Mouse (Mus musculus) heart, adult 18-20 months (tissue): ENCODE results near the gene Mast3. TPM values are rescaled to one million over a fixed set of nuclear protein-coding genes. Genes with fewer than 3 reads are reported as not detected.

Source experiments
- DNase-seq, 2 experiments: peaks; one replicate each; pipeline ENCODE4 v3.0.0; 2021 to 2022; ENCODE audit warnings: mixed read lengths in 1 of 2
- total RNA-seq, 2 experiments: library from RNA; stranded (reverse); gene quantifications; 2 replicates each; pipeline ENCODE4 v1.2.3; 2021

Gene Mast3
- total RNA-seq, 2 experiments from 2014 or later = 6.8 to 9.8 TPM

- DNase-seq = no peak
Observed at GRCm38 (mm10) chr8:70762118-70762517, 42.7 kb downstream of the Mast3 start.

- DNase-seq = peak; percentile 97 to 99
Observed at GRCm38 (mm10) chr8:70760775-70761406, 44.0 kb downstream of the Mast3 start, which contains the start of gene Mpv17l2. Mpv17l2 (minus strand) TSS chr8:70760946.

- no peak for DNase-seq
Observed at GRCm38 (mm10) chr8:70760350-70760749, 44.5 kb downstream of the Mast3 start.

GRCm38 (mm10) chr8:70758616-70759561 lies 46.0 kb downstream of the Mast3 start:
- DNase-seq = no peak

GRCm38 (mm10) chr8:70758308-70758615 lies 46.6 kb downstream of the Mast3 start:
- no peak for DNase-seq

- peak in 1 of 2 experiments; percentile 6 for DNase-seq
Observed at GRCm38 (mm10) chr8:70757523-70758307, 47.1 kb downstream of the Mast3 start.

GRCm38 (mm10) chr8:70756476-70757040 lies 48.3 kb downstream of the Mast3 start:
- DNase-seq = peak in 1 of 2 experiments; percentile 4

- peak; percentile 9 to 13 for DNase-seq
Observed at GRCm38 (mm10) chr8:70755661-70756475, 49.0 kb downstream of the Mast3 start.

GRCm38 (mm10) chr8:70754871-70755660 lies 49.8 kb downstream of the Mast3 start:
- peak in 1 of 2 experiments; percentile 13 for DNase-seq

GRCm38 (mm10) chr8:70754043-70754870 lies 50.6 kb downstream of the Mast3 start, which contains the start of gene Rab3a:
Rab3a (plus strand) TSS chr8:70754679.
- peak; percentile 97 to 99 for DNase-seq

- peak; percentile 95 to 97 for DNase-seq
Observed at GRCm38 (mm10) chr8:70753151-70753550, 51.7 kb downstream of the Mast3 start.

GRCm38 (mm10) chr8:70752000-70752764 lies 52.7 kb downstream of the Mast3 start:
- DNase-seq = peak; percentile 91 to 94

- DNase-seq = peak; percentile 53 to 67
Observed at GRCm38 (mm10) chr8:70750128-70750680, 54.6 kb downstream of the Mast3 start.

GRCm38 (mm10) chr8:70749097-70749674 lies 55.7 kb downstream of the Mast3 start:
- DNase-seq = peak in 1 of 2 experiments; percentile 4

- DNase-seq = no peak
Observed at GRCm38 (mm10) chr8:70748246-70749096, 56.4 kb downstream of the Mast3 start.

- no peak for DNase-seq
Observed at GRCm38 (mm10) chr8:70747211-70747890, 57.5 kb downstream of the Mast3 start.
